Mouse (Mus musculus) intestine, postnatal 0 days (tissue): ENCODE data around the gene Rnaseh2a. TPM values are rescaled to one million over a fixed set of nuclear protein-coding genes. Genes with fewer than 3 reads are reported as not detected.

ENCODE experiments used
- ATAC-seq: fragments of 200-750 bp; cut with Nextera tagmentation; 2 replicates; pipeline ENCODE4 v1.8.0; 2017; ENCODE audit warnings: mild to moderate bottlenecking, moderate TSS enrichment, moderate library complexity
- H3K27ac ChIP-seq: fragments of 300-500 bp; sonication (generic); 2 replicates; pipeline ENCODE4 v1.5.1; 2014; ENCODE audit warnings: mild to moderate bottlenecking, low read depth, low read length, moderate library complexity
- H3K27me3 ChIP-seq: fragments of 300-500 bp; sonication (generic); replicated peaks from 2 replicates; pipeline ENCODE4 v1.6.1; 2014; ENCODE audit warnings: low read length, mixed read lengths; ENCODE audit not compliant: control insufficient read depth, insufficient read depth
- H3K36me3 ChIP-seq: fragments of 300-500 bp; sonication (generic); 2 replicates; pipeline ENCODE4 v1.6.1; 2014; ENCODE audit warnings: mild to moderate bottlenecking, moderate library complexity; ENCODE audit not compliant: control insufficient read depth, insufficient read depth
- H3K4me1 ChIP-seq: fragments of 300-500 bp; sonication (generic); replicated peaks from 2 replicates; pipeline ENCODE4 v1.6.1; 2014; ENCODE audit warnings: antibody characterized with exemption, low read length, mixed read lengths; ENCODE audit not compliant: control insufficient read depth, insufficient read depth
- H3K4me2 ChIP-seq: fragments of 300-500 bp; sonication (generic); replicated peaks from 2 replicates; pipeline ENCODE4 v1.6.1; 2014; ENCODE audit warnings: low read depth, mild to moderate bottlenecking, moderate library complexity
- H3K4me3 ChIP-seq: fragments of 300-500 bp; sonication (generic); 2 replicates; pipeline ENCODE4 v1.5.1; 2014; ENCODE audit warnings: low read depth, low read length
- H3K9ac ChIP-seq: fragments of 300-500 bp; sonication (generic); 2 replicates; pipeline ENCODE4 v1.6.1; 2014; ENCODE audit warnings: mild to moderate bottlenecking, low read depth, low read length
- H3K9me3 ChIP-seq: fragments of 300-500 bp; sonication (generic); 2 replicates; pipeline ENCODE4 v1.6.1; 2016; ENCODE audit warnings: mixed run types; ENCODE audit not compliant: control insufficient read depth
- CTCF ChIP-seq: sonication (generic); IDR thresholded peaks from 2 replicates; pipeline ENCODE4 v1.5.1; 2016; ENCODE audit warnings: low read depth, mild to moderate bottlenecking, control low read depth, antibody characterized with exemption, moderate library complexity
- WGBS: fragments of 180-500 bp; shearing (Covaris S2); extraction: QIAGEN DNeasy Blood & Tissue Kit; methylation state at CpG from one replicate; pipeline ENCODE4 v1.1.7; 2014; 5-methylcytosine and 5-hydroxymethylcytosine counted together
- polyA plus RNA-seq: library from polyadenylated mRNA; unstranded; fragments of >200 nt; fragmentation: Nextera tagmentation; extraction: Ambion mirVana; gene quantifications from 2 replicates; pipeline ENCODE4 v1.2.1, GENCODE M21; 2015

Gene Rnaseh2a
- polyA plus RNA-seq, 1 experiment from 2014 or later = 53.2 TPM

- H3K36me3 ChIP-seq = peaks cover 11% of the 10 kb centered on the region; the same call in 1 of the 2 replicates
These were observed 20.8 kb upstream of the Rnaseh2a start, which contains the start of gene Hook2 for GRCm38 (mm10) chr8:84990349-84990748. TSS of gene Hook2 (plus strand) at chr8:84990603.

GRCm38 (mm10) chr8:84989810-84990209, 20.2 kb upstream of the Rnaseh2a start:
- H3K4me3 ChIP-seq = peak overlapping the region; percentile 40
- peaks cover 7% of the 10 kb centered on the region; the same call in 1 of the 2 replicates for H3K36me3 ChIP-seq
- H3K27ac ChIP-seq = peak overlapping the region; percentile 89
- 0 out of 2 replicates have a peak, but pooled peaks cover 5% of the 10 kb centered on the region for H3K4me1 ChIP-seq
- no peaks in the 10 kb centered on the region for H3K27me3 ChIP-seq
- peak overlapping the region; percentile 38; the same call in 1 of the 2 replicates for H3K9ac ChIP-seq
- peak; percentile 54 for ATAC-seq
- H3K4me2 ChIP-seq = peak overlapping the region; percentile 68
- peak; percentile 94 for TF ChIP-seq CTCF
- no peaks in the 10 kb centered on the region for H3K9me3 ChIP-seq
- under 1% methylated on average over 15 of the region's 15 CpGs for WGBS

More at GRCm38 (mm10) chr8:84990349-84990748, 20.8 kb upstream of the Rnaseh2a start, which contains the start of gene Hook2:
- 0 out of 2 replicates have a peak, but pooled peaks cover 4% of the 10 kb centered on the region for H3K4me1 ChIP-seq
- 0% methylated on average over 28 of the region's 28 CpGs for WGBS
- no peaks in the 10 kb centered on the region for H3K27me3 ChIP-seq
- no peaks in the 10 kb centered on the region for H3K9me3 ChIP-seq
- ATAC-seq = peak; percentile 84
- peak; percentile 97 for TF ChIP-seq CTCF
- H3K4me3 ChIP-seq = peak within 1 kb of the TSS; percentile 40
- H3K9ac ChIP-seq = peak within 1 kb of the TSS; percentile 38
- H3K4me2 ChIP-seq = peak within 1 kb of the TSS; percentile 68
- H3K27ac ChIP-seq = peak within 1 kb of the TSS; percentile 89

GRCm38 (mm10) chr8:84989311-84989731, 19.8 kb upstream of the Rnaseh2a start:
- 0 out of 2 replicates have a peak, but pooled peaks cover 10% of the 10 kb centered on the region for H3K4me1 ChIP-seq
- TF ChIP-seq CTCF = no peak
- H3K4me3 ChIP-seq = peak overlapping the region; percentile 40
- peak overlapping the region; percentile 68 for H3K4me2 ChIP-seq
- 10% methylated on average over 15 of the region's 15 CpGs for WGBS
- H3K27ac ChIP-seq = peak overlapping the region; percentile 89
- H3K36me3 ChIP-seq = peaks cover 2% of the 10 kb centered on the region; the same call in 1 of the 2 replicates
- H3K9ac ChIP-seq = no peak overlapping the region
- no peaks in the 10 kb centered on the region for H3K27me3 ChIP-seq
- ATAC-seq = peak; percentile 14; the same call in 1 of the 2 replicates
- H3K9me3 ChIP-seq = no peaks in the 10 kb centered on the region

- TF ChIP-seq CTCF = no peak
- no peaks in the 10 kb centered on the region for H3K36me3 ChIP-seq
- ATAC-seq = no peak
- 61% methylated on average over 2 of the region's 2 CpGs for WGBS
- no peak overlapping the region for H3K4me3 ChIP-seq
- H3K27me3 ChIP-seq = no peaks in the 10 kb centered on the region
- no peak overlapping the region for H3K9ac ChIP-seq
- H3K9me3 ChIP-seq = no peaks in the 10 kb centered on the region
- H3K4me1 ChIP-seq = 0 out of 2 replicates have a peak, but pooled peaks cover 11% of the 10 kb centered on the region
- no peak overlapping the region for H3K4me2 ChIP-seq
- no peak overlapping the region for H3K27ac ChIP-seq
These were observed 18.3 kb upstream of the Rnaseh2a start for GRCm38 (mm10) chr8:84987903-84988302.

- ATAC-seq = no peak
- Histone ChIP-seq H3K36me3 (no peaks in the 10 kb centered on the region), H3K9ac (no peak overlapping the region), H3K4me1 (0 out of 2 replicates have a peak, but pooled peaks cover 11% of the 10 kb centered on the region), H3K27me3 (no peaks in the 10 kb centered on the region), H3K4me3 (no peak overlapping the region), H3K4me2 (no peak overlapping the region; the same call in 1 of the 2 replicates), H3K9me3 (no peaks in the 10 kb centered on the region), H3K27ac (no peak overlapping the region; the same call in 1 of the 2 replicates)
- 69% methylated on average over 5 of the region's 5 CpGs for WGBS
- TF ChIP-seq CTCF = no peak
These were observed 17.8 kb upstream of the Rnaseh2a start for GRCm38 (mm10) chr8:84987388-84987787.

- 14% methylated on average over 8 of the region's 8 CpGs for whole genome bisulfite sequencing
These were observed 16.9 kb upstream of the Rnaseh2a start for GRCm38 (mm10) chr8:84986379-84986945.

More at GRCm38 (mm10) chr8:84986379-84986945, 16.9 kb upstream of the Rnaseh2a start:
- H3K4me3 ChIP-seq = peak overlapping the region; percentile 46
- no peaks in the 10 kb centered on the region for H3K36me3 ChIP-seq
- no peak for TF ChIP-seq CTCF
- no peak for ATAC-seq
- H3K9ac ChIP-seq = peak overlapping the region; percentile 53; the same call in 1 of the 2 replicates
- H3K4me1 ChIP-seq = peaks cover 20% of the 10 kb centered on the region
- H3K4me2 ChIP-seq = peak overlapping the region; percentile 96
- H3K27me3 ChIP-seq = no peaks in the 10 kb centered on the region
- H3K9me3 ChIP-seq = no peaks in the 10 kb centered on the region
- peak overlapping the region; percentile 89 for H3K27ac ChIP-seq
